Mouse (Mus musculus) cerebellum, postnatal 10 days (tissue): Measurements from ENCODE around the gene Agpat1.

Experiments used
- DNase-seq, 2 experiments: peaks; one replicate each; pipeline ENCODE4 v3.0.0; 2021; ENCODE audit warnings: mixed read lengths in 2 of 2

Agpat1 gene

DNA sequence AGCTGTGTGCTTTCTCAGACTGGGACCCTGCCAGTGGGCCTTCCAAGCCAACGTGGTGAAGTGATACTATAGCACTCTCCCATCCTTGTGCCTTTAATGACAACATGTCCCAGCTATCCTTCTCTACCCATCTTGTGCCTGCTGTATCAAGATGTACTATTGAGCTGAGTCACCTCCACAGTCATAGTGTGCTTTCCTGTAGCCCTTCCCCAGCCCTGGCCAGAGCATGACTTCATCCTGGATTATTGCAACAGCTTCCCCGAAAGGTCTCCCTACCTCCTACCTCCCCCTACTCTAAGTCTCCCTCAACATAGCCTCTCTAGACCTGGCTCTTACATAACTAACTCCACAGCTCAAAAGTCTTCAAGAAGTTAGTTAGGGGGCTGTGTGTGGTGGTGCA, 31.6 kb downstream of the Agpat1 start:
- DNase-seq: no peak

DNA sequence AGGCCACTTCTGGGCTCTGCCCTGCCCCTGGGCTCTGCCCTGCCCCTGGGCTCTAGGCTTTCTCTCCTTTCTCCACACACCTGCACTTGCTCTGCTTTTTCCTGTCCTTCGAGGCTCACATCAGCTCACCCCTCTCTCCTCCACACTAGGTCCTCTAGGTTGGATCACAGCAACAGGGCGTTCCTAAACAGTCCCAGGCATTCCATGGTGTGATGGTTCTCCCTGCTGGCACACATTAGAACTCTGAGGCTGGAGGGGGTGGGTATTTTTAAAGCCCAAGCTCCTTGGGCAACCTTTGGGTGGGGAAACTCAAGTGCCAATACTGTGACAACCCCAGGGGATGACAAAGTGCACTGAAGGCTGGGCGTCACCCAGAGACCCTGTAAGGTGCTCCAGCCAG, 33.4 kb downstream of the Agpat1 start:
- DNase-seq: no peak

DNA sequence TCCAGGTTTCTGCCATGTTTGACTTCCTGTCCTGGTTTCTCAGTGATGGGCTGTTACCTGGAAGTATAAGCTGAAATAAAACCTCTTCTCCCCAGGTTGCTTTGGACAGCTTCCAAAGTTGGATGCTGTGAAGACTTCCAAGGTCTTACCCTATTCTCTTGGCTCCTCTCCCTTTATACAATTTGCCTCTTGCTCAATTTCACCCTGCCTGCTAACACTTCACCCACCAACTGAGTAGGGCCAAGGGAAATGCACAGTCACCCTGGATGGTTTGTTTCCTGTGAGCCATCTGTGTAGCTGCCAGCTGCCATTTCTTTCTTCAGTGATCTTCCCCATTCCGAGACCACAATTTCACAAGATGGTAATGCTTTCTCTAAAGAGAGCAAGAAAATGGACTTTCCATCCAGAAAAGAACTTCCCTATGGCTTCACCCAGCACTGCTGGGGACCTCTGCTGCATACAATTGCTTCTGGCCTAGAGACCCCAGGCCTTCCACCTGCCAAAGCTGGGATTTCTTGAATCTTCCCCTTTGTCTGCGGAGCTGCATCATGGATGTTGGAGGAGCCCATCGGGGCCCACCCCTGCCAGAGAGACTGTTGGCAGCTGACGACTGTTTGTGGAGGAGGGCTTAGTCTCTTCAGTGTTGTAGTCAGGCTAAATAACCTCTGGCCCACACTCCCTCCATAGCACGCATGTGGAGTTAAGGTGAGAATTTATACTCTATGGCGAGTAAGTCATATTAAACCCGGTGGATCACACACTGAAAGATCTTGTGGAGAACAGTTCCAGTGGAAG, 35.6 kb downstream of the Agpat1 start:
- peak in 1 of 2 experiments; percentile 49 for DNase-seq

DNA sequence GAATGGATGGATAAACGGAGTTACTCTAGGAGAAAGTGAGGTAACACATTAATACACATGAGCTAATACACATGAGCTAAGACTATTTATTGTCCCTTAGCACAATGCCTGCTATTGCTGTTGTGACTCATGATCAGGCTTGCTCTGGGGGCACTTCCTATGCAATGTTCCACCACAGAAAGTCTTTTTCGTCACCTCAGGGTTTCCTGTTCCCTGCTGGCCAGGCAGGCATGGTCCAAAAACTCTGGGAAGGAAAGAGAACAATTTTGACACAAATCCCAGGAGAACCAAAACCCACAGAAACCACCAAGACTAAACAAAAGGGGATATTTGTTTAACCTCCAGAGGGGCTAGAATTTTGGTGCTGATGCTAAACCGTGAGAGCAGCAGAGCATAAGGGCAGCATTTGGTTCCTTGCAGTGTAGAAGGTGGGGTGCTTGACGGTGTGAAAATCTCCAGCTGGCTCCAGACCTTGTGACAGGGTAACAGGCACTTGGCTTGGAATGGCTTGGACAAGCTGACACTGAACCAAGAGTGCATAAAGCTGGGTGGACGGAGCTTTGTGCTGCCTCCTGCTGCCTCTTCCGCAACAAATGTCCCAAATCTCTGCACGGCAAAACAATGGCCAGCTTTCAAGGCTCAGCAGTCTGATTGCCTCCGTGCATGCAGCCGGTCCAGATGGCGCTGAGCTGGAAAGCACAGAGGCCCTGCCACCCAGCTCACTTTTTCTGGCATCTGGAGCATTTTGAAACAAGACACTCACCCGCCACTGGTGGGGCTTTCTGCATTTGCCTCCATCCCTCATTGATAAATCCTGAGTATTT, 36.9 kb downstream of the Agpat1 start:
- DNase-seq: peak; percentile 81 to 88

DNA sequence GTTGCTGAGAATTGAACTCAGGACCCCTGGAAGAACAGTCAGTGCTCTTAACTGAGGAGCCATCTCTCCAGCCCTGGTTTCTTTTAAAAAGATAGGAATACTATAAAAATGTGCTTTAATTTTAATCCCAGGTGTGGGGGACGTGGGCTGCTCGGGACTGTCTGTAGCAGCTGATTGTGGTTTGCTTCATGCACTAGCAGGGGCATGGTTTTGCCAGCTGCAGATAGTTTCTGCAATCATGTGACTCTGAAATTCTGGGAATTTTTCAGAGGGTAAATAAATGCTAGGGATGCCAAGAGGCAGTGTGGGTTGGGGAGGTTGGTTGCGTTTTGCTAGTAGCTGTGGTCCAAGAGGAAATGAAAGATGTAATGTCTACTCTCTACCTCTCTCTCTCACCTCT, 37.9 kb downstream of the Agpat1 start:
- DNase-seq: no peak

DNA sequence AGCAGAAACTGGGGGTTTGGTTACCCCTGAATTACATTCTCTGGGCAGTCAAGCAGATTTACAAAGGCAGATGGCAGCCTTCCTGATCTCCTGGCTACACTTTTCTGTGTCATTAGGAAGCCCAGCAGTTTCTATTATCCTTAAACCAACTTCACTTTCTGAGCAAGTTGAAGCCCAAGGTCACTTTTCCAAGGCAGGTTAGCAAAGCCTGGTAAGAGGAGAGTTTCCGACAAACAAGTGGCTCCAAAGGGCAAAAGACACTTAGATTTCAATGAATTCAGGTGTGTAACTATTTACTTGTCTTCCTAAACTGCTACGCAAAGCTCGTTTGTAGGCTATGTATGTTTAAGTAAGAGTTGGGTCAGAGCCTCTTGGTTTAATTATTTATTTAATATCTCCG, 39.3 kb downstream of the Agpat1 start:
- no peak for DNase-seq

DNA sequence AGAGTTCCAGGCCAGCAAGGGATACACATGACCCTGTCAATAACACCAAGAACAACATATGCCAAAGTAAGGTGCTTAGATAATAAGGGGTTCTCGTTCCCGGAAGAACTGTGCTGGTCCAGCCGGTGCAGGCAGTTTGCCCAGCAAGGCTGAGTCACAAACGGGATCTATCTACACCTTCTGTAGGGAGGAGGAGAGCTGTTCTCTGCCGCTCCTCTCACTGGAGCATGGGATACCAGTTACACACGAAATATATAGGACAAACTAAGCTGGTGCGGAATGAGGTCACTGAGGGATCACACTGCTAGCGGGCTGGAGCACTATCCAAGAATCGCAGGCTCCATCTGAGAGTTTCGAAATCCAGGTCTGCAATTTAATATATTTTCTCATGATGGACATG, 39.9 kb downstream of the Agpat1 start:
- DNase-seq: peak in 1 of 2 experiments; percentile 47

DNA sequence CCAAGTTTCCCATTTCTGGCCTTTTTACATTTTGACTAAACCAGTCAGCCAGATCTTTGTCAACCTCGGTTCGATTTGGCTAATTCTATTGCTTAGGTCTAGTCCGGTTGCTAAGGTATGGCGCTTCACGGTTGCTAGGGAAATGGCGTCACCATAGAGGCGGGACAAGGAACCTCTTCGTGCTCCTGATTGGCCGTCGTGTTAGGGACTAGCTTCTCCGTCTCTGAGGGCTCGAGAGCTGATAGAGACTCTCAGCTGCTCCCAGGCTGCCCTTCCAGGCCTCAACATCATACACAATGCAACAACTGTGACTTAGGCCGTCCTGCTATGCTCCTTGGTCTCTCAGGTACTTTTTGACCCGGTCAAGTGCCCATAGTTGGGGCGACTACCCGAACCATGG, 40.5 kb downstream of the Agpat1 start, which contains the start of gene Fkbpl:
Gene Fkbpl, plus strand, starts transcription at position 157 of the 400 bp plus-strand sequence.
- DNase-seq: peak; percentile 97

DNA sequence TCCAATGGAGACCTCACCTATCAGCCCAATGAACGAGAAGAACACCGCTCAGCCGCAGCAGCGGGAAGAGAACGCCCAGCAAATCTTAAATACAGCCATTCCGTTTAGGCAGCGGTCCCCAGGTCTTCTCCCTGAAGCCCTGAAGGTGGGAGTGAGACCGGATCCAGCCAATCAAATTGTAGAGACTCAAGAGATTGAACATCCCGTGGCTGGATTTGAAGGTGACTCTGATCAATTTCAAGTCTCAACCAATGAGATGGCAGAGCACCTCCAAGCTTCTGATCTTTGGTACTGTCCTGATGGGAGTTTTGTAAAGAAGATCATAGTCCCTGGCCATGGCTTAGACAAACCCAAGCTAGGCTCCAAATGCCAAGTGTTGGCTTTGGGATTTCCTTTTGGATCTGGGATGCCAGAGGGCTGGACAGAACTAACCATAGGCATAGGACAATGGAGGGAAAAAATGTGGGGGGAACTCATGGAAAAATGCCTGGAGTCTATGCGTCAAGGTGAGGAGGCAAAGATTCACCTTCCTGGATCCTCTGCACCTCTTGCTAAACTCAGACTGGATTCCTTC, 41.3 kb downstream of the Agpat1 start:
- DNase-seq: no peak

DNA sequence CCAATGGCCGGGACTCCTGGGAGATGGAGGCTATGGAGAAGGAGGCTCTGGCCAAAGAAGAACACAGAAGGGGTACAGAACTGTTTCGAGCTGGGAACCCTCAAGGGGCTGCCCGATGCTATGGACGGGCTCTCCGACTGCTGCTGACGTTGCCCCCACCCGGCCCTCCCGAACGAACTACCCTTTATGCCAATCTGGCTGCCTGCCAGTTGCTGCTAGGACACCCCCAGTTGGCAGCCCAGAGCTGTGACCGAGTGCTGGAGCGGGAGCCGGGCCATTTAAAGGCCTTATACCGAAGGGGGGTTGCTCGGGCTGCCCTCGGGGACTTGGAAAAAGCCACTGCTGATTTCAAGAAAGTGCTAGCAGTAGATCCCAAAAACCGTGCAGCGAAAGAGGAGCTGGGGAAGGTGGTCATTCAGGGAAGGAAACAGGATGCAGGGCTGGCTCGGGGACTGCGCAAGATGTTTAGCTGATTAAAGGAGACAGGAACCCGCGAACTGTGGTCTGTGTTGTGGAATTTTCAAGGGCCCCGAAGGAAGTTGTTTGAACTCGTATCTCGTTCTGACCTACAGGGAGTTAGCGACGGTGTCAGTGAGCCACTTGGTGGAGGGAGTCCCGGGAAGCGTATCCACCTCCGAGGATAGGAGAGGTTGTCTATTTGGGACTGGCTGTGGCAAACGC, 41.9 kb downstream of the Agpat1 start:
- DNase-seq: peak; percentile 48 to 56

DNA sequence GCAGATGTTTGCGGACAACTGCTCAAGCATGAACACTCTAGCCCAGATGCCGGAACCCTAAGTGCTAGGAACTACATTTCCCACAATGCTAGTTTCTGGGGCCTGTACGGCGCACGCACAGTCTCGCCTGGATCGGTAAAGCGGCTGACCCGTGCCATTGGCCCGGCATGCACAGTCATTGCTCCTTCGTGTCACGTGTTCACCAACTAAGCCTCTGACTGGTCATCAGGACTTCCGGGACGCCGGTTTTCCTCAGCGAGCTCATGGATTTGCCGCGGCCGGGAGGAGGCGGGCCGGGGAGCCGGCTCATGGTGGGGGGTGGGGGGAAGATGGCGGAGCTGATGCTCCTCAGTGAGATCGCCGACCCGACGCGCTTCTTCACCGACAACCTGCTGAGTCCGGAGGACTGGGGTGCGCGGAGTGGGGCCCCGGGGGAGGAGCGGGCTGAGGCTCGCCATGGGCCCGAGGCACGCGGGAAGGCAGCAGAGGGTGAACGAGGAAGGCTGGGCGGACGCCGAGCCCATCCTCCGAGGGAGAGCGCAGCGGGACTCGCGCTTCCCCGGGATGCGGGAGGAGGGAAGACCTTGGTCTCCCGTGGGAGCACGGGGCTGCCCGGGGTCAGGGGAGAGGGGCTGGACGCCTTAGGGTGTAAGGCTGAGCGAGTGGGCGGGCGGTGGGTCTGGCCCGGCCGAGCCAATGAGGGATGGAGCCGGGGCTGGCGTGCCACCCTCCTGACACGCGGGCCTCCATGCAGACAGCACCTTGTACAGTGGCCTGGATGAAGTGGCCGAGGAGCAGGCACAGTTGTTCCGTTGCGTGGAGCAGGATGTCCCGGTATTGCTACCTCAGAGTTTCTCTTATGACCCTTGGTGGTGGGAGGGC, 43.1 kb downstream of the Agpat1 start, which contains the start of gene Atf6b:
Gene Atf6b, plus strand, starts transcription at position 241 of the 882 bp plus-strand sequence.
- DNase-seq: peak; percentile 95 to 97

DNA sequence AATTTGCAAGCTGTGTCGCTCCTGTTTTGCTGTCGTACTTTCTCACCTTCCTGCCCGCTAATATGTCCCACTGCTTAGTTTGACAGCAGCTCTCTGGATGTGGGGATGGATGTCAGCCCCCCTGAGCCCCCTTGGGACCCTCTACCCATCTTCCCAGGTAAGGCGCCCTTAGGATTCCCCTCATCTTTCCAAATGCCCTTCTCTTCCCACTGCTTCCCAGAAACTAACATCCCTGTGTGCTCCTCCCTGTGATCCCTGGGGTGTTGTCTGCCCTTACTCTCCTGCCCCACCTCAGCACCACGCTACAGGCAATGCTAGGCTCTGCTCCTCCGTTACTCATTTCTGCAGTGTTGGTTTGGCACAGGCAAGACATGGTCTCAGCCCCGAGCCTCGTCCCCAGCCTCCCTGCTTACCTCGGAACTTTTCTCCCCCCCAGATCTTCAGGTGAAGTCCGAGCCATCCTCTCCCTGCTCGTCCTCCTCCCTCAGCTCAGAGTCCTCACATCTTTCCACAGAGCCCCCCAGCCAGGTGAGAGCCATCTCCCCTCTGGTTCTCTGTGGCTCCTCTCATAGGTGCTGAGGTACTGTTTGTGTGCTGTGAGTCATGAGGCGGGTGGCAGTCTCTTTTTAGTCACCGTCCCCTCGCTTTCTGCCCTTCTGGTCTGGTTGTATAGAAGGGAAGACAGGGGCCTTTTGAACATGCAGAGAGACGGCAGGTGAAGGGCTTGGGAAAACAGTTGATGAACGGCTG, 44.3 kb downstream of the Agpat1 start:
- DNase-seq: no peak

DNA sequence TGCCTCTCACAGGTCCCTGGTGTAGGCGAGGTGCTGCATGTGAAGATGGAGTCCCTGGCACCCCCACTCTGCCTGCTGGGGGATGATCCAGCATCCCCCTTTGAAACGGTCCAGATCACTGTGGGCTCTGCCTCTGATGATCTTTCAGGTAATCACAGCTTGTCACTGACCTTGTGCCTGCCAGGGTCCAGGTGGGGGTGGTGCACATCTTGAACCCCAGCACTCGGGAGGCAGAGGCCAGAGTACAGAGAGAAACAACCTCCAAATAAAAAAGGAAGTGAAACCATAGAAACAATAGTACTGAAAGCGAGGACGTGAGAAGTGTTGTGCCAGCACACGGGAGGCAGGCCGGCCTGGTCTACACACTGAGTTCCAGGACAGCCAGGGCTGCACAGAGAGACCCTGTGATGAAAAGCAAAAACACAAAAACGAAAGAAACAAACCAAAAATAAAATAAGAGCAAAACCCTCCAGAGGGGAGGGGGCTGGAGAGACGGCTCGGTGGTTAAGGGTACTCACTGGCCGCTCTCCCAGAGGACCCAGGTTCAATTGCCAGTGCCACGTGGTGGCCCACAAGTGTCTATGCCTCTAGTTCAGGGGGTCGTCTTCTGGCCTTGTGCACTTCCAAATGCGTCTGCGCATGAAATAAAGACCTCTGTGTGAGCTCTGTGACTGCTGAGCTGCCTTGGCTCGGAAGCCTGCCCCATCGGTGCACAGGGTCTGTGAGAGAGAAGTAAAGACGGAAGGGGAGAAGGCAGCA, 45.2 kb downstream of the Agpat1 start:
- no peak for DNase-seq

DNA sequence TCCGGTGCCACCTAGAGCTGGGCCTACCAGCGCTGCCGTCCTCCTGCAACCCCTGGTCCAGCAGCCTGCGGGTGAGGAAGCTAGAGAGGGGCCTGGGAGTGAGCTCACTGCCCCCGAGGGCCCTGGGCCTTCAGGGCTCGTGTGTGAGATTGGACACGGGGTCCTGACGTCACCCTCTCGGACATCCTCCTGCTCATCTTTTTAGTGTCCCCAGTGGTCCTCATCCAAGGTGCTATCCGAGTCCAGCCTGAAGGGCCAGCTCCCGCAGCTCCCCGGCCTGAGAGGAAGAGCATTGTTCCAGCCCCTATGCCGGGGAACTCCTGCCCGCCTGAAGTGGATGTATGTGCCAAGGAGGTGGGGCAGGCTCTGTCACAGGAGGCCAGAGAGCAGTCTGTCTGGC, 46.7 kb downstream of the Agpat1 start:
- no peak for DNase-seq

DNA sequence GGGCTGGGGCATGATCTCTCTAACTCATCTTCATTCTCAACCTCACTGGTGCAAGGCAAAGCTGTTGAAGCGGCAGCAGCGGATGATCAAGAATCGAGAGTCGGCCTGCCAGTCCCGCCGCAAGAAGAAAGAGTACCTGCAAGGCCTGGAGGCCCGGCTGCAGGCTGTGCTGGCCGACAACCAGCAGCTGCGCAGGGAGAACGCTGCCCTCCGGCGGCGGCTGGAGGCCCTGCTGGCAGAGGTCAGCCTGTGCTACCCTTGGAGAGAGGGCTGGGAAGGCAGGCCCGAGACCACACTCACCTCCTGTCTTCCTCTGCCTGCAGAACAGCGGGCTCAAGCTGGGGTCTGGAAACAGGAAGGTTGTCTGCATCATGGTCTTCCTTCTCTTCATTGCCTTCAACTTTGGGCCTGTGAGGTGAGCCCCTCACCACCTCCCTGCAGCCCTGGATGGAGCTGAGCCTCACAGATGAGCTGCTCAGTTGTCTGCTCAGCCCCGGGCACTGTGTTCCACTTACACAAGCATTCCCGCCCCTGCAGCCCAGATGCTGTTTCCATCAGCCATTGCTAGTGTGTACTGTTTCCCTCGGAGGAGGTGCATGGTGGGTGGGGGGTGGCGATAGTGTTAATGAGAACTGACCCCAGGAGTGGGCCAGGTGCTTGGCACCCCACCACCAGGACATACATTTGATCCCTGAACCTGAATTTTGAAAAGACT, 47.6 kb downstream of the Agpat1 start:
- peak; percentile 54 to 56 for DNase-seq

DNA sequence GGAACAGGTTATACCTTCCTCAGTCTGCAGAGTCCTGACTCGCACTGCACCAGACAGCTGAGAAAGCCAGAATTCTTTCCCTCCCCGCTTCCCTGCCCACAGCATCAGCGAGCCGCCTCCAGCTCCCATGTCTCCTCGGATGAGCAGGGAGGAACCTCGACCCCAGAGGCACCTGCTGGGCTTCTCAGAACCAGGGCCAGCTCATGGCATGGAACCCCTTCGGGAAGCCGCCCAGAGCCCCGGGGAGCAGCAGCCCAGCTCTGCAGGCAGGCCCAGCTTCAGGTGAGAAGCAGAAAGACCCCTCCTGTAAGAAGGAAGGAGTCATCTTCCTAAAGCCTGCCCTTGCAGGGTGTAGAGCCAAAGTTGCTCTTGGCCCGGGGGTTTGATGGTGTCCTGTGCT, 48.5 kb downstream of the Agpat1 start:
- DNase-seq: no peak

DNA sequence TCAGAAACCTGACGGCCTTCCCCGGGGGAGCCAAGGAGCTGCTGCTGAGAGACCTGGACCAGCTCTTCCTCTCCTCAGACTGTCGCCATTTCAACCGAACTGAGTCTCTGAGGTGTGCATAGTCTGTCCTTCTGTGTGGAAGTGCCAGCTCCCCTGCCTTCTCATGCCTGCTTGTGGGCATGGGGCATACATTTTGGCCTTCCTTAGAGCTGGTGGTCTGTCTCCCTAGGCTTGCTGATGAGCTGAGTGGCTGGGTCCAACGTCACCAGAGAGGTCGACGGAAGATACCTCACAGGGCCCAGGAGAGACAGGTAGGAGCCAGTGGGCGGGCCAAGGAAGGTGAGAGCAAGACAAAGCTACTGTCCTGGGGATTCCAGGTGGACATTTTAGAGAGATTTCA, 48.9 kb downstream of the Agpat1 start:
- no peak for DNase-seq

DNA sequence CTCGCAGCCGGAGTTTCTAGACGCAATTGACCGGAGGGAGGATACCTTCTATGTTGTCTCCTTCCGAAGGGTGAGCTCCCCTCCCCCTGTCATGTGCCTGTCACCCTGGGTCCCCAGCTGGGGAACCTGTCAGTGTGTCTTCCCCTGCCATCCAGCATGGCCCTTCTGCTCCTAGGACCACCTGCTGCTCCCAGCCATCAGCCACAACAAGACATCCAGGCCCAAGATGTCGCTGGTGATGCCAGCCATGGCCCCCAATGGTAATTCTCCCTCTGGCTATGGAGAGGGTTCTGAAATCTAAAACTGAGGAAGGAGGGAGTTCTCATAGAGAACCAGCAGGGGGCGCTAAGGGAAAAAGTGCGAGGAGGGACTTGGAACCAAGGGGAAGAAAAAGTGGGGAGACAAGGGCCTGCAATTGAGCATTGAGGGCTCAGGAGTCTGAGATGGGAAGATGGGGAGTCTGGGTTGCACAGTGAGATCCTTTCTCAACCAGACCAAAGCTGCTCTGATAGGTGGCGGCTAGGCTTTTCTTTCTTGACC, 49.8 kb downstream of the Agpat1 start:
- peak; percentile 79 to 84 for DNase-seq

DNA sequence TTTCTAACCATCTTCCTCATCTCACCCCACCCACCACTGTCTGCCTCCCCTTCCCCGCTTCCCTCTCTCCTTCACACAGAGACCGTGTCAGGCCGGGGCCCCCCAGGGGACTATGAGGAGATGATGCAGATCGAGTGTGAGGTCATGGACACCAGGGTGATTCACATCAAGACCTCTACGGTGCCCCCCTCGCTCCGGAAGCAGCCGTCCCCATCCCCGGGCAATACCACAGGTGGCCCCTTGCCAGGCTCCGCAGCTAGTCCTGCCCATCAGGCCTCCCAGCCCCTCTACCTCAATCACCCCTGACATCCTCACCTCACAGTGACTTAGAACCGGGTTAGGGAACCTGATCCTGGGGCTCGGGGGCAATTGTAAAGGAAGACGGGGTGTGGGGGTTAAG, 50.3 kb downstream of the Agpat1 start:
- peak in 1 of 2 experiments; percentile 39 for DNase-seq
